Mouse (Mus musculus) neural tube, embryonic 13.5 days (tissue): ENCODE results near the gene Tpcn1. TPM values are rescaled to one million over a fixed set of nuclear protein-coding genes. Genes with fewer than 3 reads are reported as not detected.

Experiments
- ATAC-seq: fragments of 200-750 bp; cut with Nextera tagmentation; 2 replicates; pipeline ENCODE4 v1.8.0; 2017; ENCODE audit warnings: low read depth, mild to moderate bottlenecking, moderate TSS enrichment, moderate library complexity
- H3K27ac ChIP-seq: fragments of 300-500 bp; sonication (generic); replicated peaks from 2 replicates; pipeline ENCODE4 v1.5.1; 2015; ENCODE audit warnings: moderate library complexity, mild to moderate bottlenecking, inconsistent platforms
- H3K27me3 ChIP-seq: fragments of 300-500 bp; sonication (generic); 2 replicates; pipeline ENCODE4 v1.6.1; 2015; ENCODE audit warnings: mild to moderate bottlenecking, inconsistent platforms
- H3K36me3 ChIP-seq: fragments of 300-500 bp; sonication (generic); 2 replicates; pipeline ENCODE4 v1.6.1; 2015; ENCODE audit warnings: mild to moderate bottlenecking, inconsistent platforms
- H3K4me1 ChIP-seq: fragments of 300-500 bp; sonication (generic); replicated peaks from 2 replicates; pipeline ENCODE4 v1.6.1; 2015; ENCODE audit warnings: inconsistent platforms
- H3K4me2 ChIP-seq: fragments of 300-500 bp; sonication (generic); 2 replicates; pipeline ENCODE4 v1.6.1; 2015; ENCODE audit warnings: inconsistent platforms, mild to moderate bottlenecking, moderate library complexity
- H3K4me3 ChIP-seq: fragments of 300-500 bp; sonication (generic); 2 replicates; pipeline ENCODE4 v1.5.1; 2015; ENCODE audit warnings: mild to moderate bottlenecking, inconsistent platforms
- H3K9ac ChIP-seq: fragments of 300-500 bp; sonication (generic); 2 replicates; pipeline ENCODE4 v1.6.1; 2015; ENCODE audit warnings: moderate library complexity, mild to moderate bottlenecking, inconsistent platforms
- H3K9me3 ChIP-seq: fragments of 300-500 bp; sonication (generic); 2 replicates; pipeline ENCODE4 v1.6.1; 2016; ENCODE audit warnings: inconsistent platforms
- WGBS: fragments of 180-500 bp; shearing (Covaris S2); methylation state at CpG from one replicate; pipeline ENCODE4 v1.1.7; 2015; 5-methylcytosine and 5-hydroxymethylcytosine counted together
- polyA plus RNA-seq: library from polyadenylated mRNA; unstranded; fragments of >200 nt; fragmentation: Nextera tagmentation; extraction: Ambion mirVana; gene quantifications from 2 replicates; pipeline ENCODE4 v1.2.1, GENCODE M21; 2015

The Tpcn1 gene
- polyA plus RNA-seq, 1 experiment from 2014 or later: 22.4 TPM

GRCm38 (mm10) chr5:120587940-120588568, 419 bp downstream of the Tpcn1 start:
- peak overlapping the region; percentile 93 for H3K9ac ChIP-seq
- H3K36me3 ChIP-seq: peaks cover 20% of the 10 kb centered on the region
- peak overlapping the region; percentile 86 for H3K27ac ChIP-seq
- H3K9me3 ChIP-seq: 0 out of 2 replicates have a peak, but pooled peaks cover 4% of the 10 kb centered on the region
- 2% methylated on average over 29 of the region's 29 CpGs for WGBS
- peak overlapping the region; percentile 91 for H3K4me3 ChIP-seq
- H3K4me1 ChIP-seq: peaks cover 50% of the 10 kb centered on the region
- H3K4me2 ChIP-seq: peak overlapping the region; percentile 95
- no peaks in the 10 kb centered on the region for H3K27me3 ChIP-seq
- ATAC-seq: peak; percentile 4; the same call in 1 of the 2 replicates

DNA sequence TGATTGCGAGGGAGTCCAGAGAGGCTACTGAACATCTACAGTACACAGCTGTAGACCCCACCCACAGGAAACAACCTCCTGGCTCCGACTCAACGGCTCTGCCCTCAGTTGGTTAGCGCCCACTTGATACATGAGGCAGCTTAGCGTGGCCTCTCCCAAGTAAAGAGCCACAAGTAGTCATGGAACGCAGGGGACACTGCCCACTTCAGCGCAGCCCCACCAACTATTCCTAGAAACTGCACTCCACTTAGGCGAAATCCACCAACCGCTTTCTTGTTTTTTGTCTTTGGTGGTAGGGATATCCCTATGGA, 902 bp downstream of the Tpcn1 start:
- Histone ChIP-seq H3K27me3 (no peaks in the 10 kb centered on the region), H3K4me3 (peak overlapping the region; percentile 91), H3K27ac (peak overlapping the region; percentile 86), H3K36me3 (peaks cover 25% of the 10 kb centered on the region), H3K9me3 (0 out of 2 replicates have a peak, but pooled peaks cover 4% of the 10 kb centered on the region), H3K4me2 (peak overlapping the region; percentile 95), H3K4me1 (peaks cover 50% of the 10 kb centered on the region), H3K9ac (peak overlapping the region; percentile 93)
- WGBS: 36% methylated on average over 9 of the region's 9 CpGs
- ATAC-seq: no peak

GRCm38 (mm10) chr5:120586741-120587615, 1.5 kb downstream of the Tpcn1 start:
- ATAC-seq: no peak

GRCm38 (mm10) chr5:120584968-120585367, 3.5 kb downstream of the Tpcn1 start:
- no peak overlapping the region for H3K4me3 ChIP-seq
- ATAC-seq: no peak
- peaks cover 74% of the 10 kb centered on the region for H3K4me1 ChIP-seq
- H3K36me3 ChIP-seq: peaks cover 32% of the 10 kb centered on the region
- no peaks in the 10 kb centered on the region for H3K9me3 ChIP-seq
- H3K9ac ChIP-seq: no peak overlapping the region
- no peaks in the 10 kb centered on the region for H3K27me3 ChIP-seq
- 44% methylated on average over 15 of the region's 15 CpGs for WGBS
- 0 out of 2 replicates have a peak overlapping the region, but pooled peaks have one; percentile 33 for H3K27ac ChIP-seq
- 0 out of 2 replicates have a peak overlapping the region, but pooled peaks have one; percentile 16 for H3K4me2 ChIP-seq

More at GRCm38 (mm10) chr5:120586741-120587615, 1.5 kb downstream of the Tpcn1 start:
- H3K27ac ChIP-seq: peak overlapping the region; percentile 86
- H3K4me2 ChIP-seq: peak overlapping the region; percentile 95
- no peaks in the 10 kb centered on the region for H3K27me3 ChIP-seq
- WGBS: 19% methylated on average over 17 of the region's 17 CpGs
- H3K9me3 ChIP-seq: 0 out of 2 replicates have a peak, but pooled peaks cover under 1% of the 10 kb centered on the region
- H3K4me1 ChIP-seq: peaks cover 54% of the 10 kb centered on the region
- H3K36me3 ChIP-seq: peaks cover 25% of the 10 kb centered on the region
- H3K4me3 ChIP-seq: peak overlapping the region; percentile 91
- H3K9ac ChIP-seq: peak overlapping the region; percentile 93

GRCm38 (mm10) chr5:120583511-120583910, 5.0 kb downstream of the Tpcn1 start:
- Histone ChIP-seq H3K27me3 (no peaks in the 10 kb centered on the region), H3K36me3 (peaks cover 32% of the 10 kb centered on the region), H3K9me3 (no peaks in the 10 kb centered on the region), H3K4me3 (no peak overlapping the region), H3K9ac (no peak overlapping the region), H3K27ac (no peak overlapping the region), H3K4me1 (peaks cover 81% of the 10 kb centered on the region), H3K4me2 (no peak overlapping the region)
- WGBS: 92% methylated on average over 4 of the region's 4 CpGs
- ATAC-seq: no peak

DNA sequence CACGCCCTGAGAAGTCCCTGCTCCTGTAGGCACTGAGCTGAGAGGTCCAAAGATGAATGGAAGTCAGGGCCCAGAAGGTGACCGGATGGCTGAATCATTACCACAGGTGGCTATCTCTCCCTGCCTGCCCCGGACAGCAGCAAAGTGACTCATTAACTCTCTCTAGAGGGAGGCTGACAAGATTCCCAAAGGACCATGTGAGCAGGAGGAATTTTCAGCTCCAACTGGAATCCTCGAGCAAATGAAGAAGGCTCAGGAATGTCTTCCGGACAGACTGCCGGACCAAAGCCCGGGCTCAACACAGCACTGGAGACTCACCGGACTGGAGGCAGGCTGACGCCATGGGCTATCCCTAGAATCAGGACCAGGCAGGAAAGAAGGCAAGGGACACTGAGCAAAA, 6.5 kb downstream of the Tpcn1 start:
- no peak for ATAC-seq
- no peaks in the 10 kb centered on the region for H3K27me3 ChIP-seq
- 77% methylated on average over 9 of the region's 9 CpGs for WGBS

DNA sequence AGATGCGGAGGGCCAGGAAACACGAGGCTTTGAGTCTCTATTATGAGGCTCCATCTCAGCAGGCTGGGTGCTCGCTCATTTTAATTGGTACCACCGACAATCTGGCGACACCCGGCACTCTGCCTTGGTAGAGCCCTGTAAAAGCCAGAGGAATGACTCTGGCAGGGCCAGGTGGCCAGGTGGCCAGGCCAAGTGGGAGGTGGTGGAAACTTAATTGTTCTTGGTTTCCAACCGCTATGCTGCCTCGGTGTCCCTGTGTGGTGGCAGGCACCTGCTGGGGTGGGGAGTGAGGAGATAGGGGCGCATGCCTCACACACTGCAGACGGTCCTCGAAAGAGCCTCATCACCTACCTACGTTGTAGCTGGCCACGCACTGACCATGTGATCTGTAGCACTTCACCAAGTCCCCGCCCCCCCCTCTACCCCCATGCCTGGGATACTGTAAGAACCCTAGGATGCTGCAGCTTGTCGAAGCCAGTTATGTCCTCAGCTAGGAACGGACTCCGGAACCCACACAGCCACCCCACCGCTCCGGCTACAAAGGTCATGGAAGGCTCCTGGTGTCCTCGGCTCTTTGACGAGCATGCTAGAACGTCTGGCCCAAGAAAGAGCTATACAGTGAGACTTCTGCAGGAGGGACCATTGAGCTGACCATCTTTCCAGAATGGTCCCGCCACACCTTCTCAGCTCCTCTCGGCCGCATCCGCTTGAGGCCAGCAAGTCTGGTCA, 8.4 kb downstream of the Tpcn1 start:
- Histone ChIP-seq H3K9ac (peak overlapping the region; percentile 31; the same call in 1 of the 2 replicates), H3K27me3 (no peaks in the 10 kb centered on the region), H3K4me1 (peaks cover 72% of the 10 kb centered on the region), H3K4me3 (no peak overlapping the region), H3K36me3 (peaks cover 32% of the 10 kb centered on the region), H3K27ac (peak overlapping the region; percentile 85), H3K4me2 (peak overlapping the region; percentile 15), H3K9me3 (no peaks in the 10 kb centered on the region)
- 67% methylated on average over 26 of the region's 26 CpGs for WGBS
- peak; percentile 60 for ATAC-seq

More for the DNA sequence above, 6.5 kb downstream of the Tpcn1 start:
- no peaks in the 10 kb centered on the region for H3K9me3 ChIP-seq
- H3K4me2 ChIP-seq: no peak overlapping the region
- peaks cover 32% of the 10 kb centered on the region for H3K36me3 ChIP-seq
- no peak overlapping the region for H3K4me3 ChIP-seq
- no peak overlapping the region for H3K27ac ChIP-seq
- peaks cover 80% of the 10 kb centered on the region for H3K4me1 ChIP-seq
- H3K9ac ChIP-seq: no peak overlapping the region

- peaks cover 25% of the 10 kb centered on the region for H3K36me3 ChIP-seq
- peak overlapping the region; percentile 31 for H3K9ac ChIP-seq
- peak; percentile 68 for ATAC-seq
- no peaks in the 10 kb centered on the region for H3K27me3 ChIP-seq
- WGBS: 31% methylated on average over 26 of the region's 26 CpGs
- peak overlapping the region; percentile 15 for H3K4me2 ChIP-seq
- H3K27ac ChIP-seq: peak overlapping the region; percentile 85
- H3K9me3 ChIP-seq: no peaks in the 10 kb centered on the region
- H3K4me1 ChIP-seq: peaks cover 69% of the 10 kb centered on the region
- H3K4me3 ChIP-seq: no peak overlapping the region
Measured at GRCm38 (mm10) chr5:120579211-120579897, 9.1 kb downstream of the Tpcn1 start.

DNA sequence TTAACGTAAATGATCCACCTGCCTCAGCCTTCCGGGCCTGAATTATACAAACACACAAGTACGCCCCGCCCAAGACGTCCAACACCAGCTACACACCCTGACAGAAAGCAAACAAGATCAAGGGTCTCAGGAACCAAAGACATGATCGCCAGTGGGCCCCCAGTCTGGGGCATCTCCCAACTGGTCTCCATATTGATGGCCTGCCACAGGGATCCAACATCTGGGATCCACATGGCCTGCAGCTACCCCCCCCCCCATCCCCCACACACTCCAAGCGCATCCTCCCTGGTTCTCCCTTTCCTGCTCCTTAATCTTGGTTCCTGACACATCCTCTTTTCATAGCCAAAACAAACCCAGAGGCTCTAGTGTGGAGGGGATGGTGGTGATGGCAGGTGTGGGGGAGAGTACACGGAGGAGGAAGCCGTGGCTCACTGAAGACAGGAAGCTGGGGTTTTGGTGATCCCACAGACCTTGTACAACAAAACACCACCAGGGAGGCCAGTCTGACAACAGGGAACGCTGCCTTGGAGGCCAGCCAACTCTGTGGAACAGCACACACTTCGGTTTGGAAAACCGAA, 9.9 kb downstream of the Tpcn1 start:
- Histone ChIP-seq H3K4me2 (no peak overlapping the region), H3K27ac (peak overlapping the region; percentile 85), H3K9ac (peak overlapping the region; percentile 19; the same call in 1 of the 2 replicates), H3K4me3 (no peak overlapping the region), H3K27me3 (no peaks in the 10 kb centered on the region), H3K36me3 (peaks cover 17% of the 10 kb centered on the region), H3K4me1 (peaks cover 71% of the 10 kb centered on the region), H3K9me3 (no peaks in the 10 kb centered on the region)
- ATAC-seq: no peak
- 48% methylated on average over 12 of the region's 12 CpGs for WGBS

GRCm38 (mm10) chr5:120577935-120578441, 10.5 kb downstream of the Tpcn1 start:
- no peak overlapping the region for H3K9ac ChIP-seq
- 50% methylated on average over 10 of the region's 10 CpGs for WGBS
- no peaks in the 10 kb centered on the region for H3K9me3 ChIP-seq
- peak overlapping the region; percentile 85 for H3K27ac ChIP-seq
- no peak overlapping the region for H3K4me3 ChIP-seq
- H3K4me1 ChIP-seq: peaks cover 65% of the 10 kb centered on the region
- ATAC-seq: no peak
- no peak overlapping the region for H3K4me2 ChIP-seq
- peaks cover 11% of the 10 kb centered on the region for H3K36me3 ChIP-seq
- H3K27me3 ChIP-seq: no peaks in the 10 kb centered on the region

- Histone ChIP-seq H3K4me1 (peaks cover 66% of the 10 kb centered on the region), H3K4me3 (no peak overlapping the region), H3K36me3 (peaks cover 6% of the 10 kb centered on the region; the same call in 1 of the 2 replicates), H3K27me3 (no peaks in the 10 kb centered on the region), H3K9me3 (no peaks in the 10 kb centered on the region), H3K27ac (0 out of 2 replicates have a peak overlapping the region, but pooled peaks have one; percentile 2), H3K9ac (no peak overlapping the region), H3K4me2 (no peak overlapping the region)
- ATAC-seq: no peak
- 79% methylated on average over 11 of the region's 11 CpGs for WGBS
Measured at GRCm38 (mm10) chr5:120576781-120577301, 11.6 kb downstream of the Tpcn1 start.
